Mouse (Mus musculus) left cerebral cortex, adult 8-10 months (tissue): ENCODE data around the gene Zfp276. TPM values are rescaled to one million over a fixed set of nuclear protein-coding genes. Genes with fewer than 3 reads are reported as not detected.
"Not testable (repeated sequence)": the region's sequence is repeated elsewhere in the genome, so short reads cannot be mapped to it uniquely, and the experiment has no call there.

Experiments
- DNase-seq, 2 experiments: peaks; one replicate each; pipeline ENCODE4 v3.0.0; 2022; ENCODE audit warnings: low spot score in 2 of 2
- total RNA-seq, 4 experiments: library from RNA; stranded (reverse); gene quantifications; 2 replicates each; pipeline ENCODE4 v1.2.4; 2022

Gene Zfp276
- 10 to 100 TPM; 20.0 to 25.7 (median 23.2) TPM for total RNA-seq

GRCm38 (mm10) chr8:123254099-123254885 lies at the start of gene Zfp276, which contains the start of gene Vps9d1:
Zfp276 (plus strand) TSS chr8:123254195.
Vps9d1 (minus strand) TSS chr8:123254348.
- DNase-seq: peak; percentile 58 to 68

DNA sequence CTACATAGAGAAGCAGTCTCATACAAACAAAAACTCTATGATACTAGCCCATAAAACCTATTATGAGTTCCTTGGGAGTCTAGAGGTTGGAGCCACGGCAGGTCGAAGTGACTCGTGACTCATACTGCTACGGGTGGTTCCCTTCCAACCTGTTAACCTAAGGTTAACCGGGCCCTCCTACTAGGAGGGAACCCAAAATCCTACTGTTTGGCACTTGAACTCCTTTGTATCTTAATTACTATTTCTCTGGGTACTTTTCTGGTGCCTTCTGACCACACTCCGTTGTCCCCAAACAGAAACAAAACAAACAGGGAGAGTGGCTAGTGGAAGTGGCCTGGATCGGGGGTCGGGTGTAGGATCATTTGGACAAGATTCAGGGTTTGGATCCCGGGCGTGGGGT lies 42.1 kb upstream of the Zfp276 start:
- no peak for DNase-seq

DNA sequence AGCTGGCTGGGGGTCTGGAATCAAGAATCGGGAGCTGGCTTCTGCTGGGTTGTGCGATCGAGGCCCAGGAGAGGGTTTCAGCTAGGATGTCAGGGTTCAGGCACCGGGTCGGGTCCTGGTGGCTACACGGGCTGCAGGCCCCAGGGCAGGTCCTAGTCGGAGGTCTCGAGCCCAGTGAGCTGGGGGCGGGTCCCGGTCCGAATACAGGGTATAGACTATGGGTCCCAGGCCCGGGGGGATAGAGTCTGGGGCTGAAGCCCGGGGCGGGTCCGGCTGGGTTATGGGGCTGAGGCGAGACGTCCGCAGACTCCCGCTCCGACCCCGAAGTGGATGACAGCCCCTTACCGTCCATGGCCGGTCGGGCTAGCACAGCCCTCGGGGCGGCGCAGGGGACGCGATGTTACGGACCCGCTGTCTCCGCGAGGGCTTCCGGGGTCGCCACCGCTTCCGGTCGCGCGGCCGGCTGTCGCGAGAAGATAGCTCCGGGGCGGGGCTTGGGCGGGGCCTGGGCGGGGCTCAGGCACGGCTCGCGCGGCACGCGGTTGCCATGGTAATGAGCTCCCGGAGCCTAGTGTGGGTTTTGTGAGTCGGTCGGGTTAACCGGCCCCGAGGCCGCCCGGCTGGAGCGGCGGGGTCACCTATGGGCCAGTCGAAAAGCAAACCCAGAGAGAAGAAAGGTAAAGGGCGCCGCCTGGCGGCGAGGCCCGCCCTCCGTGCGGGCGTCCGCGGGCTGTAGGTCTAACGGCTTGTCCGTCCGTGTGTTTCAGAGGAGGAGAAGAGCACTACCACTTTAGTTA lies 41.5 kb upstream of the Zfp276 start, which contains the start of the genes Chmp1a and Spata33:
Chmp1a (minus strand) TSS at position 443 of the 797 bp plus-strand sequence.
Spata33 (plus strand) TSS at position 512 of the 797 bp plus-strand sequence.
- DNase-seq: peak; percentile 72 to 87

- DNase-seq: no peak
Observed at GRCm38 (mm10) chr8:123213118-123213772, 40.8 kb upstream of the Zfp276 start.

DNA sequence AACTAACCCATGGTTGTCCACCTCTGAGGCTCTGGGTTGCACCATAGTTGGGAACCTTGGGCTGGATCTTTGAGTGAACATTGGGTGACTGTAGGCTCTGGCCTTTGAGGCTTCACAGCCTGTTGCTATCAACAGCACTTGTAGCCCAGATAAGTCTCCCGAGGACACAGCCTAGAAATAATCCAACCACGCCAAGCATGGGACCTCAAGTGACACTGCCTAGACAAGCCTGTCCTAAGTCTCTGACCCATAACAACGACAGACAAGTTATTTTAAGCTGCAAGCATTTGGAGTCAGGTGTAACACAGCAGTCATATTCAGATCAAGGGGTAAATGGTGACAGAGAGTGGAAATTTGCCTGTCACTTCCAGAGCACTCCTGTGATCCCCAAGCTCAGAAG lies 38.6 kb upstream of the Zfp276 start:
- DNase-seq: no peak

- DNase-seq: no peak
Observed at GRCm38 (mm10) chr8:123220917-123221316, 33.1 kb upstream of the Zfp276 start.

GRCm38 (mm10) chr8:123224278-123225266 lies 29.4 kb upstream of the Zfp276 start, which contains the start of gene Cdk10:
Cdk10 (plus strand) TSS chr8:123224842.
- peak; percentile 89 to 95 for DNase-seq

GRCm38 (mm10) chr8:123228416-123228815 lies 25.6 kb upstream of the Zfp276 start:
- DNase-seq: peak in 1 of 2 experiments; percentile 41

GRCm38 (mm10) chr8:123230326-123230725 lies 23.7 kb upstream of the Zfp276 start:
- not testable (repeated sequence) for DNase-seq

DNA sequence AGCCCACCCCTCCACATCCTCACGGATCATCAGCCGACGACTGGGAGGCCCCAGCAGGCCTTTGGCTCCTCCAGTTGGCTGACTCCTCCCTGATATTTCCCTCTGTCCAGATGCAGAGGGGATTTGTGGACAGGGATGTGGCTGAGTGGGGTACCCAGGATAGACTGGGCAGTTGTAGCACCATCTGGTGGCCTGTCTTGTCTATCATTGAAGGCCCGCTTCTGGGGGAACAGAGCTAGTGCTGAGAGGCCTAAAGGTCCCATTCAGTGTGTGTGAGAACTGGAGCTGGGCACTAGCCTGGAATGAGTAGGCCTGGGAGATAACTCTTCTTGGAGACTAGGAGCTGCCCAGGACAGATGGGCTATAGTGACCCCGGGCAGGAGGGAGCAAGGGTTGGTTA lies 22.3 kb upstream of the Zfp276 start:
- DNase-seq: no peak

DNA sequence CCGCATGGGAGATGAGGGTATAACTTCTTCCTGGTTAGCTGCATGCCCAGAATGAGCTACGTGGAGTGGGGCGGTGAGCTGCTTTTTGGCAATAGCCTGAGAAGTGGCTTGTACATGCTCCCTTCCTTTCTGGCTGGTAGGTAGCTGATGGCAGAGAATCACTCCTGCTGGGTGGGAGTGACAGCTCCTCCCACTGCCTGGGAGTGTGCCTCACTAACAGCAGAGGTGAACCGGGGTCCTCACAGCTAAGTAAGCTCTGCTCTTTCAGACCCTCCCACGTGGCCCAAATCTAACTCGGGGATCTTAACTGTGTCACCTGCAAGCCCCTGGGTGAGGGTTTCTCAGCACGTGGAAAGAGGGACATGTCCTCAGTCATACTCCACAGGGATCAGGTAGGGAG lies 21.4 kb upstream of the Zfp276 start:
- DNase-seq: peak in 1 of 2 experiments; percentile 55

DNA sequence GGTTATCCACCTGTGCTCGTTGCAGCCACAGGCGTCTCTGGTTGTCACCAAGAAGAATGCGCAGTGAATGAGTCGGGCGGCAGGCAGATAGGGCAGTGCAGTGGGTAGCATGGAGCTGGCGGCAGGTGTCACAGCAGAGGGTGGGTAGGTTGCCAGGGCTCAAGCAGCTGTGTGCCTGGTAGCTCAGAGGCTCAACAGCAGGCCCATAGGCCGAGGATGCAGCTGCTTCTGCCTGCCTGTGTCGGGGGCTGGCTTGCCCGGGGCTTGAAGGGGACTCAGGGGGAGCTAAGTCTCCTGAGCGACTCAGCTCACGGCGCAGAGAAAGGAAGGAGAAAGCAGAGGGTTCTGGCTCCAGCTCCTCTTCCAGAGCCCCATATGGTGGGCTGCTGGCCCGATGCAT lies 20.7 kb upstream of the Zfp276 start:
- no peak for DNase-seq

DNA sequence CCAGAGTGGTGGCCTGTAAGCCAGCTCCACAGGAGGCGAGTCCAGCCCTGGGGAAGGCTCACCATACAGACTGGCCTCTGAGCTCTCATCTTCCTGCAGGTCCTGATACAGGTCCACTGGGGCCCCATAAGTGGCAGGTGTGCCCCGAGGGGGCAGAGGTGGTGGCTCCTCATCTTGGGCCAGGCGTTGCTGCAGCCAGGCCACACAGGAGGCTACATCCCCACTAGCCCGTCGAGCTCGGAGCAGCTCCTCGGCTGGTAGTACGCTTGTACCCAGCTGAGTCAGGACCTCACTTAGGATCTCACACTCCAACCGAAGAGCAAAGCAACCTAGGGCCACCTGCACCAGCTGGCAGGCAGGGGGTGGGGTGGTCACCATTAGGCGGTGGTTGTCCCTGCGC lies 20.2 kb upstream of the Zfp276 start:
- no peak for DNase-seq

DNA sequence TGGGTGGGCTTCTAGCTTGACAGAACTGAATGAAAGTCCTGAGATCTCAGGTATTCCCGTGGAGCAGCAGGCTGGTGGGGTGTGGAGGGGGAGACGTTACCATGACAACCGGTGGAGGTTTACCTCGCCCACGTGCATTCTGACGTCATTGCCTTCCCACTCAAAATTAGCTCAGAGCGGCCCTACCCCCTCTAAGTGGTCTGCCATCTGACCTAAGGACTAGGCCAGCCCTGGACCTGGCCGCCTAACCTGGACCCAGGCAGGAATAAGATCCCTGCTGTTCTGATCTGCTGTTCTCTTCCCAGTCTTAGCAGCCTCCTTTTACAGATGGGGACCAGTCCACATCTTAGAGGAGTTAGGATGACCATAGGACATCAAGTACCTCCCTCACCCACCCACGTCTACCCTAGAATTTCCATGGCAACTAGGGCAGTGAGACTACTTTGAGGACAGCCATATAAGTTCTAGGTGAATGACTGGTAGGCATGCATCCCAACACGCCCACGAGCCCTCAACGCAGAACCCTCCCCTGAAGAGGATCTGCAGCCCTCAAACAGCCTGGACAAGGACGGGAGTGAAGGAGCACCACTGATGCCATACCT lies 19.0 kb upstream of the Zfp276 start:
- peak; percentile 74 to 87 for DNase-seq

- DNase-seq: peak; percentile 73 to 86
Observed at GRCm38 (mm10) chr8:123235520-123236497, 18.2 kb upstream of the Zfp276 start, which contains the start of gene Spata2l. Spata2l (minus strand) TSS chr8:123236233.

GRCm38 (mm10) chr8:123239398-123239797 lies 14.6 kb upstream of the Zfp276 start:
- no peak for DNase-seq

DNA sequence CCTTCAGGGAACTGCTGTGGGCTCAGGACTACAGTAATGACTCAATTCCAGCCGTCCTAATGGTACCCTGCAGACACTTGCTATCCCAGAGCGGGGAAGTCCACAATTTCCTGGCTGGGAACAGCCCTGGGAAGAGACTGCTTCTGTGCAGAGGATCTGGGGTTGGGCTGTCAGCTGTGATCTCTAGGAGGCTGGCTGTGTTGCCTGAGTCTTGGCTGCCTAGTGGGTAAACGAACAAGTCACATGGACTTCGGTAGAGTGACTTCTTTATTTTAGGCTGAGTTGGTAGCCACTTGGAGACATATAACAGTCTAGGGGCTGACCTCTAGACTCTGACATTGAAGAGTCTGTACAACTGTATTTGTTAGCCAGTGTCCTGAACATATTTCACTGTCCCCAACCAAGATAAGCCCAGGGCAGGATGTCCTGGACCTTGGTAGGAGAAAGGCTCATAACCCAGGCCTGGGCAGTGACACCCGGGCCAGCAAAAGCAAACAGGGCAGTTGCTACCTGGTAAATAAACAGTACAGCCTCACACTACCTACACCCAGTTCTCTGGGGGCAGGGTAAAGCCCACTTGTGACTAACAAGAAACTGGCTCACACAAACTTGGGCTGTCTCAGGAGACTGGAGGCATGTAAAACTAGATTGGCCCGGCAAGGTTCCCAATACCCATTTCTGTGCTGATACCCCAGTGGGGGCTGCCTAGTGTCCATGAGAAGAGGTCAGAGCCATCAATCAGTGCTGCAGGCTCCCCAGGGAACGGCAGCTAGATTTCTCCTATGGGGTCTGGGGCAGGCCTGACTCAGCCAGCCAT lies 11.7 kb upstream of the Zfp276 start:
- no peak for DNase-seq

DNA sequence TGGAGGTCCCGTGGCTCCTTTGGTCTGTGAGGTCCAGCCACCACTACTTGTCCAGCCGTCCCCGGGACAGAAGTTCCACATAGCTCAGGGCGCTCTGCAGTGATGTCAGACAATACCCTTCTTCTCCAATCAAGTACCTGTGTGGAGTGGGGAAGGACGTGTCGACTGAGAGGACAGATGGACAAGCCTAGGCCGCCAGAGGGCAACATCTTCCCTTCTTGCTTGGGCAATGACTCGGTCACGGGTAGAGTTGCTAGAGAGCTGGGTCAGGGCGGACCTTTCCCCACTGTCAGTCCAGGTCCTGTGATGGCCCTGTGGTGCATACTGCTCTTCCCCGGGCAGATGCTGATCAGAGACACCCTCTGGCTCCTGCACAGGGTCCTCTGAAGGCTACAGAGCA lies 10.9 kb upstream of the Zfp276 start:
- DNase-seq: no peak
